Mouse (Mus musculus) kidney, adult 8-10 months (tissue): ENCODE data around the gene Anks1.

Experiments
- DNase-seq, 2 experiments: peaks; one replicate each; pipeline ENCODE4 v3.0.0; 2022

Gene Anks1

GRCm38 (mm10) chr17:28060681-28061080, 151.6 kb downstream of the Anks1 start:
- DNase-seq = no peak

- DNase-seq = no peak
These were observed 152.4 kb downstream of the Anks1 start for GRCm38 (mm10) chr17:28061472-28061871.

GRCm38 (mm10) chr17:28062710-28063109, 153.6 kb downstream of the Anks1 start:
- no peak for DNase-seq

GRCm38 (mm10) chr17:28063163-28063562, 154.1 kb downstream of the Anks1 start:
- DNase-seq = no peak

- DNase-seq = no peak
These were observed 158.2 kb downstream of the Anks1 start for GRCm38 (mm10) chr17:28067303-28067702.

GRCm38 (mm10) chr17:28069446-28069845, 160.3 kb downstream of the Anks1 start:
- DNase-seq = no peak

GRCm38 (mm10) chr17:28070256-28070655, 161.2 kb downstream of the Anks1 start:
- no peak for DNase-seq

- DNase-seq = no peak
These were observed 163.6 kb downstream of the Anks1 start for GRCm38 (mm10) chr17:28072730-28073129.

GRCm38 (mm10) chr17:28074486-28074885, 165.4 kb downstream of the Anks1 start:
- no peak for DNase-seq

- no peak for DNase-seq
These were observed 168.9 kb downstream of the Anks1 start for GRCm38 (mm10) chr17:28078028-28078427.

GRCm38 (mm10) chr17:28079618-28080017, 170.5 kb downstream of the Anks1 start:
- peak; percentile 63 to 85 for DNase-seq

GRCm38 (mm10) chr17:28080045-28080816, 171.1 kb downstream of the Anks1 start, which contains the start of gene Tcp11:
Gene Tcp11 (minus strand): TSS chr17:28080639.
- DNase-seq = no peak

GRCm38 (mm10) chr17:28080817-28081165, 171.7 kb downstream of the Anks1 start:
- no peak for DNase-seq

GRCm38 (mm10) chr17:28081385-28081784, 172.3 kb downstream of the Anks1 start:
- DNase-seq = peak in 1 of 2 experiments; percentile 60

- no peak for DNase-seq
These were observed 172.8 kb downstream of the Anks1 start for GRCm38 (mm10) chr17:28081856-28082255.

- no peak for DNase-seq
These were observed 173.8 kb downstream of the Anks1 start for GRCm38 (mm10) chr17:28082863-28083262.

GRCm38 (mm10) chr17:28084395-28084905, 175.3 kb downstream of the Anks1 start:
- DNase-seq = no peak

- DNase-seq = peak; percentile 74 to 84
These were observed 175.9 kb downstream of the Anks1 start for GRCm38 (mm10) chr17:28084964-28085363.

GRCm38 (mm10) chr17:28087430-28087829, 178.3 kb downstream of the Anks1 start:
- DNase-seq = no peak

- no peak for DNase-seq
These were observed 179.6 kb downstream of the Anks1 start for GRCm38 (mm10) chr17:28088718-28089117.

- DNase-seq = no peak
These were observed 183.2 kb downstream of the Anks1 start for GRCm38 (mm10) chr17:28092297-28092696.

- DNase-seq = no peak
These were observed 184.7 kb downstream of the Anks1 start for GRCm38 (mm10) chr17:28093837-28094236.

- DNase-seq = no peak
These were observed 187.3 kb downstream of the Anks1 start for GRCm38 (mm10) chr17:28096418-28096817.

- peak in 1 of 2 experiments; percentile 49 for DNase-seq
These were observed 188.2 kb downstream of the Anks1 start for GRCm38 (mm10) chr17:28097308-28097707.

- DNase-seq = no peak
These were observed 190.0 kb downstream of the Anks1 start for GRCm38 (mm10) chr17:28099086-28099485.
